Mouse (Mus musculus): ENCODE measurements around the gene Kcna7. TPM values are rescaled to one million over a fixed set of nuclear protein-coding genes. Genes with fewer than 3 reads are reported as not detected.
A peak's percentile ranks its signal among the peaks of the same experiment; 100 is the strongest.
"Not testable (repeated sequence)": the region's sequence is repeated elsewhere in the genome, so short reads cannot be mapped to it uniquely, and the experiment has no call there.

The Kcna7 gene
- total and polyA plus RNA-seq, 2 experiments from 2014 or later: 0.52 TPM; not detected in 1

DNA sequence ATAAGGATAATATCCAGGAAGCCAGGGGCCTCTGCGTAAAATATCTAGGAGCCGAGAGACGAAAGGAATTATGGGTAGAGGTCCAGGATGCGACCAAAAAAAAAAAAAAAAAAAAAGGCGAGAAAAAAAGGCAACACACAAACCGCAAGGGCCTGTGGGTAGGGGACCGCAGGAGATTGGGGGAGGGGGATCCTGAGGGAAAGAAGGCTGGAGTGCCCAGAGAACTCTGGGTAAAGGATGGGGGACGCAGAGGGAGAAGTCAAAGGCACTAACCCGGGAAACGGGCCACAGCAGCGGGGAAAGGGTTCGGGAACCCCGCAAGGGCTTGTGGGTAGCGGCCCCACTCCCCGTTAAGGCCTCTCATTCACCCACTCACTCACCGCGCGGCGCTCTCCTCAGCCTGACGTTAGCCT is 10.3 kb upstream of the Kcna7 start:
- H3K9me3 ChIP-seq (ENCODE audit: low read length): no peaks in the 10 kb centered on the region
- peaks cover 15% of the 10 kb centered on the region; the same call in 1 of the 2 replicates for H3K36me3 ChIP-seq (ENCODE audit: insufficient read depth, low read length)
- H3K27ac ChIP-seq: peak overlapping the region; percentile 99
- WGBS: under 1% methylated on average over 17 of the region's 20 CpGs
- H3K9ac ChIP-seq (replicated peaks; ENCODE audit: low read length): peak overlapping the region; percentile 83
- ATAC-seq (peak; percentile 66), DNase-seq (ENCODE audit: low spot score) (peak; percentile 83)
- peak overlapping the region; percentile 98 for H3K4me2 ChIP-seq (ENCODE audit: low read depth, low read length)
- no peaks in the 10 kb centered on the region for H3K27me3 ChIP-seq (ENCODE audit: insufficient read depth, low read length)
- peak overlapping the region; percentile 77 for H3K4me3 ChIP-seq (ENCODE audit: low read length)
- peaks cover 13% of the 10 kb centered on the region for H3K4me1 ChIP-seq (ENCODE audit: insufficient read depth, low read length)
- no peak for TF ChIP-seq CTCF (IDR thresholded peaks at IDR 0.05; ENCODE audit: low read depth)

DNA sequence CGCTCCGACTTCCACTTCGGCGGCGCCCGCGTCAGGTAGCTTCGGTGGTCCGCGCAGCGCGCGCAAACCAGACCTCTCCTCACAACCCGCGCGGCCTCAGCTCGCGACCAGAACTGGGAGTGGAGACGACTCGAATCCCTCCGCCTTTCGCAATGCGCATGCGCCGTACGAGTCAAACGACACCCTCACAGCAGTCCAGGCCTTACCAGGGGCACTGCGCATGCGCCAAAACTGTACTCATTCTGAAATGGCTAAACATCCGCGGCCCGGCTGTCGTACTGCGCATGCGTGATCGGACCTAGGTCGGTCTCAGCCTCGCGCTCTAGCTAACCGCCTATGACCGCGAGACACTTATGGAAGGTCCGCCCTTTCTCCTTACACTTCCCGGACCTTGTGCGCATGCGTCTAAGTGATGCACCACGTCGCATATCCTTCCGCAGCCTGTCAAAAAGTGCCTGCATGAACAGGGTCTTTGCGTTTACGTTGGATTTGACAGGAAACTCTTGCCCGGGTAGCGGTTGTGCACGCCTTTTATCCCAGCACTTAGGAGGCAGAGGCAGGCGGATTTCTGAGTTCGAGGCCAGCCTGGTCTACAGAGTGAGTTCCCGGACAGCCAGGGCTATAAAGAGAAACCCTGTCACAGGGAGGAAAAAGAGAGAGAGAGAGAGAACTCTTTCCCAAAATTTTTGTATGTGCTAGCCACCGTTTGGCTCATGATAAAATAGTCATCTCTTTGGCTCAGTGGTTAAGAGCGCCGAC is 9.7 kb upstream of the Kcna7 start, which contains the start of gene Snrnp70:
Gene Snrnp70, minus strand, starts transcription at position 165 of the 759 bp plus-strand sequence.
- no peaks in the 10 kb centered on the region for H3K27me3 ChIP-seq (ENCODE audit: insufficient read depth, low read length)
- no peak for TF ChIP-seq CTCF (IDR thresholded peaks at IDR 0.05; ENCODE audit: low read depth)
- H3K9ac ChIP-seq (replicated peaks; ENCODE audit: low read length): peak within 1 kb of the TSS; percentile 83
- H3K4me3 ChIP-seq (ENCODE audit: low read length): peak within 1 kb of the TSS; percentile 77
- peaks cover 9% of the 10 kb centered on the region; the same call in 1 of the 2 replicates for H3K36me3 ChIP-seq (ENCODE audit: insufficient read depth, low read length)
- ATAC-seq: peak; percentile 97
- peak; percentile 100 for DNase-seq (ENCODE audit: low spot score)
- H3K9me3 ChIP-seq (ENCODE audit: low read length): no peaks in the 10 kb centered on the region
- H3K4me2 ChIP-seq (ENCODE audit: low read depth, low read length): peak within 1 kb of the TSS; percentile 98
- peaks cover 13% of the 10 kb centered on the region for H3K4me1 ChIP-seq (ENCODE audit: insufficient read depth, low read length)
- H3K27ac ChIP-seq: peak within 1 kb of the TSS; percentile 99
- 2% methylated on average over 60 of the region's 60 CpGs for WGBS

DNA sequence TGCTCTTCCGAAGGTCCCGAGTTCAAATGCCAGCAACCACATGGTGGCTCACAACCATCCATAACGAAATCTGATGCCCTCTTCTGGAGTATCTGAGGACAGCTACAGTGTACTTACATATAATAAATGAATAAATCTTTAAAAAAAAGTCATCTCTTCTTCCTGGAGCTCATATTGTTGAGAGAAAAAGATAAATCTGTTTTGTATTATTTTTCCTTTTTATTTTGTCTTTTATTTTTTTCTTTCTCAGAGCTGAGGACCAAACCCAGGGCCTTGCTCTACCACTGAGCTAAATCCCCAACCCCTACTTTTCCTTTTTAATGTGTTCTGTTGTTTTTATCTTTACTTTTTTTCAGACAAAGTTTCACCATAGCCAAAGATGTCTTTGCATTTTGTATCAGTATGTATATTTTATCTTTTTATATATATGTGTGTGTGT is 9.1 kb upstream of the Kcna7 start:
- peak; percentile 25; the same call in 1 of the 2 replicates for TF ChIP-seq CTCF (IDR thresholded peaks at IDR 0.05; ENCODE audit: low read depth)
- peak; percentile 16 for ATAC-seq
- peak overlapping the region; percentile 37; the same call in 1 of the 2 replicates for H3K9ac ChIP-seq (replicated peaks; ENCODE audit: low read length)

DNA sequence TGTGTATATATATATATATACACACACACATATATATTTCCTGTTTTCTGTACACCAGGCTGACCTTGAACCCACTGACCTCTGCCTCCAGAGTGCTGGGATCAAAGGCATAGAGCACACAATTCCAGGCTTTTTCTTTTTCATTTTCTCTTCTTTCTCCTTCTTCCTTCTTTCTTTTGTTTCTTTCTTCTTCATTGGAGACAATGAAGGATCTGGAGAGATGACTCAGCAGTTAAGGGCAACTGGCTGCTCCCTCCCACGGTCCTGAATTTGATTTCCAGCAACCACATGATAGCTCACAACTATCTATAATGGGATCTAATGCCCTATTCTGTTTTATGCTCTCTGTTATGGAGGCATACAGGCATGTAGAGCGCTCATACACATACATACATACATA is 8.7 kb upstream of the Kcna7 start:
- H3K4me1 ChIP-seq (ENCODE audit: insufficient read depth, low read length): peaks cover 13% of the 10 kb centered on the region
- 76% methylated on average over 2 of the region's 2 CpGs for WGBS
- H3K9ac ChIP-seq (replicated peaks; ENCODE audit: low read length): no peak overlapping the region
- no peak overlapping the region for H3K4me3 ChIP-seq (ENCODE audit: low read length)
- no peak overlapping the region for H3K27ac ChIP-seq
- TF ChIP-seq CTCF (IDR thresholded peaks at IDR 0.05; ENCODE audit: low read depth): no peak
- no peak for ATAC-seq
- no peaks in the 10 kb centered on the region for H3K27me3 ChIP-seq (ENCODE audit: insufficient read depth, low read length)
- DNase-seq (ENCODE audit: low spot score): no peak
- no peak overlapping the region for H3K4me2 ChIP-seq (ENCODE audit: low read depth, low read length)
- H3K9me3 ChIP-seq (ENCODE audit: low read length): no peaks in the 10 kb centered on the region
- H3K36me3 ChIP-seq (ENCODE audit: insufficient read depth, low read length): peaks cover 3% of the 10 kb centered on the region; the same call in 1 of the 2 replicates

More for the DNA sequence above, 9.1 kb upstream of the Kcna7 start:
- H3K9me3 ChIP-seq (ENCODE audit: low read length); H3K27me3 ChIP-seq (ENCODE audit: insufficient read depth, low read length); DNase-seq (ENCODE audit: low spot score); H3K36me3 ChIP-seq (ENCODE audit: insufficient read depth, low read length): not testable (repeated sequence)
- peak overlapping the region; percentile 77 for H3K4me3 ChIP-seq (ENCODE audit: low read length)
- peaks cover 13% of the 10 kb centered on the region for H3K4me1 ChIP-seq (ENCODE audit: insufficient read depth, low read length)
- peak overlapping the region; percentile 56 for H3K4me2 ChIP-seq (ENCODE audit: low read depth, low read length)
- H3K27ac ChIP-seq: peak overlapping the region; percentile 88
- WGBS: 0% methylated on average over 3 of the region's 3 CpGs

DNA sequence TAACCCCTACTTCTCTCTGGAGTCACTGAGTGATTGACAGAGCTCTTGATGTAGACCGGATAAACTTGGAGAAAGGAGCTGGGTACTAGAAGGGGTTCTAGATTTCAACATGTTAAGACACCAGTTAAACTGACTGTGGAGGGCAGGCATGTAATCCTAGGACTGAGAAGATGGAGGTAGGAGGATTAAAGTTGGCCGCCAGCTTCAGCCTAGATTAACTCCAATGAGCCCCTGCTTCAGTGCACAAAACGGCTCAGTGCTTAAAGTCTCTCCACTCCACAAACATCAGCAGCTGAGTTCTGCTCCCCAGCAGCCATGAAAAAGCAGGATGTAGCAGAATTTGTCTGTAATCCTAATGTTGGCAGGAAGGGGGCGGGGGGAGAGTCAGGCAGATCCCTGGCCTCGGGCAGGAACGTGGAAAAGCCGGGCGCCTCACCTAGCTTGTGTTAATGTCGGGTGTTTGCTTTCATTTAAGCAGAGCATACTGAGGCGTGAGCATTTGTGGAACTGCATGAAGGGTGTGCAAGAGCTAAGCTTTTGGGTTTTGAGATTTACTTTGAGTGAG is 3.9 kb upstream of the Kcna7 start:
- H3K27ac ChIP-seq: no peak overlapping the region
- no peaks in the 10 kb centered on the region for H3K36me3 ChIP-seq (ENCODE audit: insufficient read depth, low read length)
- no peak for DNase-seq (ENCODE audit: low spot score)
- no peak for TF ChIP-seq CTCF (IDR thresholded peaks at IDR 0.05; ENCODE audit: low read depth)
- H3K4me2 ChIP-seq (ENCODE audit: low read depth, low read length): no peak overlapping the region
- no peaks in the 10 kb centered on the region for H3K9me3 ChIP-seq (ENCODE audit: low read length)
- H3K9ac ChIP-seq (replicated peaks; ENCODE audit: low read length): no peak overlapping the region
- no peak for ATAC-seq
- no peaks in the 10 kb centered on the region for H3K4me1 ChIP-seq (ENCODE audit: insufficient read depth, low read length)
- H3K27me3 ChIP-seq (ENCODE audit: insufficient read depth, low read length): peaks cover 16% of the 10 kb centered on the region
- H3K4me3 ChIP-seq (ENCODE audit: low read length): no peak overlapping the region
- WGBS: 76% methylated on average over 10 of the region's 10 CpGs

DNA sequence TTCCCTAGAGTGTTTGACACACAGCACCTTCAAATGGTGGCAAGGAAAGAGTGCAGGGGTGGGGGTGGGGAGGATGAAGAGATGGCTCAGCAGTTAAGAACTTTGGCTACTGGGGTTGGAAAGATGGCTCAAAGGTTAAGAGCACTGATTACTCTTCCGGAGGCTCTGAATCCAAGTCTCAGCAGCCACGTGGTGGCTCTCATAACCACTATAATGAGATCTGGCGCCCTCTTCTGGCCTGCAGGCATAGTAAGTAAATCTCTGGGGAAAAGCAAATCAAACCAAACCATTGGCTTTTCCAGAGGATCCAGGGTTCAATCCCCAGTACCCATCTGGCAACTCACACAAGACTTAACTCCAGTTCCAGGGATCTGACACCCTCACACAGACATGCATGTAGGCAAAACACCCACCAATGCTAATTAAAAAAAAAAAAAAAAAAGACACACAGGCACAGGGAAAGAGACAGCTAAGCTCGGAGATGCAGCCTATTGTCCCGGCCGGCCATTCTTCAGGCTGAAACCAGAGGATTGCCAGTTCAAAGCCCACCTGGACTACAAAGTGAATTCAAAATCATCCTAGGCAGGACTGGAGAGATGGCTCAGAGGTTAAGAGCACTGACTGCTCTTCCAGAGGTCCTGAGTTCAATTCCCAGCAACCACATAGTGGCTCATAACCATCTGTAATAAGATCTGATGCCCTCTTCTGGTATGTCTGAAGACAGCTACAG is 1.8 kb upstream of the Kcna7 start:
- Histone ChIP-seq H3K9me3 (ENCODE audit: low read length) (no peaks in the 10 kb centered on the region), H3K4me1 (ENCODE audit: insufficient read depth, low read length) (no peaks in the 10 kb centered on the region), H3K27me3 (ENCODE audit: insufficient read depth, low read length) (peaks cover 37% of the 10 kb centered on the region), H3K4me2 (ENCODE audit: low read depth, low read length) (no peak overlapping the region), H3K9ac (replicated peaks; ENCODE audit: low read length) (no peak overlapping the region), H3K27ac (no peak overlapping the region), H3K4me3 (ENCODE audit: low read length) (no peak overlapping the region), H3K36me3 (ENCODE audit: insufficient read depth, low read length) (no peaks in the 10 kb centered on the region)
- ATAC-seq (no peak), DNase-seq (ENCODE audit: low spot score) (peak; percentile 81)
- WGBS: 44% methylated on average over 6 of the region's 6 CpGs
- peak; percentile 67 for TF ChIP-seq CTCF (IDR thresholded peaks at IDR 0.05; ENCODE audit: low read depth)

Data from hindbrain, postnatal 0 days (tissue).